In genomic region chr17:87876295-87877000, GRCm38 (mm10) we compare ENCODE assay signal across 13 mouse cellular contexts. TPM values are rescaled to one million over a fixed set of nuclear protein-coding genes. Genes with fewer than 3 reads are reported as not detected.
DNase-seq lines count a peak whose midpoint lies in the region; ATAC-seq lines count a peak whose summit lies in the region.
"Had no signal": no experiment of that assay in that cellular context is flagged by ENCODE, and none has a peak within 500 bp of the region (broad histone marks: within the 10 kb centered on the region; RNA-seq: fewer than 3 reads in every experiment).

No protein-coding gene starts in this region.

- peaks cover 6% of the 10 kb centered on the region for H3K4me1 ChIP-seq in neural tube, embryonic 11.5 days (ENCODE audit: control insufficient read depth, insufficient read depth, low read length)

- no peaks in the 10 kb centered on the region for H3K36me3 ChIP-seq in neural tube, embryonic 11.5 days (ENCODE audit: control insufficient read depth, insufficient read depth, low read length)

- H3K4me2 ChIP-seq in neural tube, embryonic 11.5 days (ENCODE audit: low read depth), result no peak overlapping the region

- no peak overlapping the region for H3K4me3 ChIP-seq in neural tube, embryonic 11.5 days (ENCODE audit: low read depth, low read length)

- H3K9me3 ChIP-seq in neural tube, embryonic 11.5 days (ENCODE audit: control insufficient read depth, low read length), result no peaks in the 10 kb centered on the region

- ATAC-seq in neural tube, embryonic 11.5 days (ENCODE audit: insufficient read depth, low FRiP score, low TSS enrichment), result 0 out of 2 replicates have a peak, but pooled peaks have one; percentile 24
- ATAC-seq: forebrain, embryonic 16.5 days had no signal

- H3K9ac ChIP-seq in neural tube, embryonic 11.5 days (ENCODE audit: low read length), result no peak overlapping the region

- H3K27me3 ChIP-seq in neural tube, embryonic 11.5 days (ENCODE audit: control insufficient read depth, insufficient read depth, low read length), result 0 out of 2 replicates have a peak, but pooled peaks cover 5% of the 10 kb centered on the region

- H3K27ac ChIP-seq in neural tube, embryonic 11.5 days (ENCODE audit: low read depth, low read length), result no peak overlapping the region

- DNase-seq in adrenal gland, postnatal 14 days, result peak; percentile 42
- no peak for DNase-seq in adrenal gland, postnatal 10 days
- DNase-seq in layer of hippocampus, adult 11-12 months (ENCODE audit: low spot score), result peak; percentile 1
- no peak for DNase-seq in layer of hippocampus, adult 18-20 months (ENCODE audit: low spot score in 2 of 2)
- DNase-seq in cerebellum, adult 9-11 months, result peak; percentile 46
- no peak for DNase-seq in neural tube, embryonic 11.5 days (ENCODE audit: low spot score)
- no peak for DNase-seq in T-cell, adult 2 months (ENCODE audit: low spot score)
- no peak for DNase-seq in left cerebral cortex, postnatal 36 days (ENCODE audit: low spot score in 2 of 2)
- DNase-seq: B cell, adult 2 months; kidney, adult 11 months had no signal

- 90% methylated on average over 11 of the region's 11 CpGs for WGBS in neural tube, embryonic 11.5 days

- intact Hi-C loops in left cerebral cortex, postnatal 36 days (cut with DNase I), result no loop called here

RNA-seq across cellular contexts. Expression of gene Rpl36-ps4, which starts 44.3 kb away (rescaled TPM):
- total RNA-seq in adrenal gland, postnatal 14 days (2021), result not detected in 2 replicates
- not detected for total RNA-seq in adrenal gland, postnatal 10 days (2021)
- not detected for total RNA-seq in layer of hippocampus, adult 18-20 months (2021)
- not detected in 2 replicates for polyA plus RNA-seq in neural tube, embryonic 11.5 days (2014; fragmentation: Nextera tagmentation; extraction: Ambion mirVana)
- not detected for total RNA-seq in left cerebral cortex, postnatal 36 days (2021)
- total RNA-seq: left cerebral cortex, postnatal 14 days had no signal
- polyA plus RNA-seq: forebrain, embryonic 16.5 days; heart, embryonic 14.5 days had no signal

Comparison
In these comparisons a context has a peak if more than half of its experiments do, and no peak if none do; other contexts are left out.
1. DNase-seq: peak in adrenal gland, postnatal 14 days (single experiment), layer of hippocampus, adult 11-12 months (single experiment) and cerebellum, adult 9-11 months (single experiment); none in adrenal gland, postnatal 10 days (single experiment), layer of hippocampus, adult 18-20 months (0 of 2), neural tube, embryonic 11.5 days (single experiment), T-cell, adult 2 months (single experiment) and left cerebral cortex, postnatal 36 days (0 of 2).